Mouse (Mus musculus): ENCODE results near the gene Dazap2. TPM values are rescaled to one million over a fixed set of nuclear protein-coding genes. Genes with fewer than 3 reads are reported as not detected.
A peak's percentile ranks its signal among the peaks of the same experiment; 100 is the strongest.
"Not testable (repeated sequence)": the region's sequence is repeated elsewhere in the genome, so short reads cannot be mapped to it uniquely, and the experiment has no call there.

Gene Dazap2
- polyA plus RNA-seq, 1 experiment from 2014 or later = 155 TPM

DNA sequence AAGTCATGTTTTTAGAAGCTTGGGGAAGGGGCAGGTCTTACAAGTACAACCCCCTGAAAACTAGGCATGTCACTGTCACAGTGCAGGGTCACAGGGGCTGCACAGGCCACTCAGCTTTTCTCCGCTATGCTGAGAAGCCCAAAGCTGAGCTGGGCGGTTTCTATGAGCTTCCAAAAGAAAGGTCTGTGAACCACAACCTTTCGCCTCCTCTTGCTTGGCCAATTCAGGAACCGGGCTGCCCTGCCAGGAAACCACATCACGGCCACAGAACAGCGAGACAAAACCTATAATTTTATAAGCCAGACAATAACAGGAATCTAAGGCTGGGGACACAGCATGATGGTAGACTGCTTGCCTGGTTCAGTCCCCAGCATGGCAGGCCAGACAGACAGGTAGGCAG is 26.9 kb upstream of the Dazap2 start:
- no peak for ATAC-seq (replicated peaks)
- peaks cover 61% of the 10 kb centered on the region for H3K36me3 ChIP-seq
- no peaks in the 10 kb centered on the region for H3K27me3 ChIP-seq
- no peak overlapping the region for H3K4me2 ChIP-seq (replicated peaks)
- no peak overlapping the region for H3K9ac ChIP-seq (replicated peaks)
- no peak overlapping the region for H3K4me3 ChIP-seq
- H3K27ac ChIP-seq (replicated peaks) = no peak overlapping the region
- WGBS = 89% methylated on average over 6 of the region's 6 CpGs
- no peaks in the 10 kb centered on the region for H3K4me1 ChIP-seq
- H3K9me3 ChIP-seq = no peaks in the 10 kb centered on the region

GRCm38 (mm10) chr15:100590436-100590835 is 24.7 kb upstream of the Dazap2 start:
- ATAC-seq (replicated peaks) = no peak
- H3K4me1 ChIP-seq = no peaks in the 10 kb centered on the region
- 77% methylated on average over 8 of the region's 8 CpGs for WGBS
- no peak overlapping the region for H3K27ac ChIP-seq (replicated peaks)
- H3K4me2 ChIP-seq (replicated peaks) = no peak overlapping the region
- H3K9me3 ChIP-seq = no peaks in the 10 kb centered on the region
- no peak overlapping the region for H3K9ac ChIP-seq (replicated peaks)
- H3K4me3 ChIP-seq = no peak overlapping the region
- H3K36me3 ChIP-seq = peaks cover 56% of the 10 kb centered on the region
- H3K27me3 ChIP-seq = no peaks in the 10 kb centered on the region

DNA sequence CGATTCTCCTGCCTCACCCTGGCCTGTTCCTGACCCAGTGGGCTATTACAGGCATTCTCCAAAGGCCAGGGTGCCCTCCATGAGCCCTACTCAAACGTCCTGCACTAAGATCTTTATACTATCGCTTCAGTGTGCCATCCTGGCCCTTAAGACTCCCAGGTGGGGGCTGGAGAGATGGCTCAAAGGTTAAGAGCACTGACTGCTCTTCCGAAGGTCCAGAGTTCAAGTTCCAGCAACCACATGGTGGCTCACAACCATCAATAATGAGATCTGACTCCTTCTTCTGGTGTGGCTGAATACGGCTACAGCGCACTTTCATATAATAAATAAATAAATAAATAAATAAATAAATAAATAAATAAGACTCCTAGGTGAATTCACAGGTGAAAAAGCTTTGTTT is 22.3 kb upstream of the Dazap2 start:
- Histone ChIP-seq H3K9ac (replicated peaks) (no peak overlapping the region), H3K36me3 (peaks cover 33% of the 10 kb centered on the region), H3K4me1 (no peaks in the 10 kb centered on the region), H3K27ac (replicated peaks) (no peak overlapping the region), H3K9me3 (no peaks in the 10 kb centered on the region), H3K4me2 (replicated peaks) (no peak overlapping the region), H3K4me3 (no peak overlapping the region), H3K27me3 (no peaks in the 10 kb centered on the region)
- WGBS = 90% methylated on average over 6 of the region's 6 CpGs
- ATAC-seq (replicated peaks) = no peak

DNA sequence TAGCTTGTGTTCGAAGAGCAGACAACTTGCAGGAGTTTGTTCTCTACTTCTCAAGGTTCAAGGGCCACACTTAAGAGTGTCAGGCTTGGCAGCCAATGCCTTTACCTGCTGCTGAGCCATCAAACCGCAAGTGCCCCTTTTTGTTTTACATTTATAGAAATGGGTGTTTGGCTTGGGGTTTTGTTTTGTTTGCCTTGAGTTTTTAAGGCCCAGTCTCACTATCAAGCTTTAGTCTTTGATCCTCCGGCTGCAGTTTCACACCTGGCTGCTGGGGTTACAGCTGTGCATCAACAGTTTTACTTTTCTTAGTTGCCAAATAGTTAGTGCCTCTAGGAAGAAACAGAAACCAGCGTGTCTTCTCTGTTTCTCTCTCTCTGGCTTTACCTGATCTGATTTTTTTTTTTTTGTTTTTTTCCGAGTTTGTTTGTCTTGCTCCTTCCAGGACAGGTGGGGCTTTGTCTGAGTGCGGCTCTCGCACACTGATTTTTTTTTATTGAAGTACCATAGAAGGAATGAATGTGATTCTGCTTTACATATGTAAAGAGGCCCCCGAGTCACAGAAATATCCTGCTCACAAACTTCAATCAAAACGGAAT is 16.8 kb upstream of the Dazap2 start:
- 31% methylated on average over 9 of the region's 9 CpGs for whole genome bisulfite sequencing

GRCm38 (mm10) chr15:100598883-100599275 is 16.3 kb upstream of the Dazap2 start:
- peak overlapping the region; percentile 90 for H3K4me3 ChIP-seq
- ATAC-seq (replicated peaks) = peak; percentile 51

More for the DNA sequence above, 16.8 kb upstream of the Dazap2 start:
- Histone ChIP-seq H3K27me3 (peaks cover 3% of the 10 kb centered on the region; the same call in 1 of the 2 replicates), H3K4me2 (replicated peaks) (peak overlapping the region; percentile 88), H3K36me3 (no peaks in the 10 kb centered on the region), H3K27ac (replicated peaks) (peak overlapping the region; percentile 89; the same call in 1 of the 2 replicates), H3K4me1 (peaks cover 20% of the 10 kb centered on the region), H3K4me3 (peak overlapping the region; percentile 90), H3K9me3 (no peaks in the 10 kb centered on the region), H3K9ac (replicated peaks) (peak overlapping the region; percentile 97)
- ATAC-seq (replicated peaks) = no peak

DNA sequence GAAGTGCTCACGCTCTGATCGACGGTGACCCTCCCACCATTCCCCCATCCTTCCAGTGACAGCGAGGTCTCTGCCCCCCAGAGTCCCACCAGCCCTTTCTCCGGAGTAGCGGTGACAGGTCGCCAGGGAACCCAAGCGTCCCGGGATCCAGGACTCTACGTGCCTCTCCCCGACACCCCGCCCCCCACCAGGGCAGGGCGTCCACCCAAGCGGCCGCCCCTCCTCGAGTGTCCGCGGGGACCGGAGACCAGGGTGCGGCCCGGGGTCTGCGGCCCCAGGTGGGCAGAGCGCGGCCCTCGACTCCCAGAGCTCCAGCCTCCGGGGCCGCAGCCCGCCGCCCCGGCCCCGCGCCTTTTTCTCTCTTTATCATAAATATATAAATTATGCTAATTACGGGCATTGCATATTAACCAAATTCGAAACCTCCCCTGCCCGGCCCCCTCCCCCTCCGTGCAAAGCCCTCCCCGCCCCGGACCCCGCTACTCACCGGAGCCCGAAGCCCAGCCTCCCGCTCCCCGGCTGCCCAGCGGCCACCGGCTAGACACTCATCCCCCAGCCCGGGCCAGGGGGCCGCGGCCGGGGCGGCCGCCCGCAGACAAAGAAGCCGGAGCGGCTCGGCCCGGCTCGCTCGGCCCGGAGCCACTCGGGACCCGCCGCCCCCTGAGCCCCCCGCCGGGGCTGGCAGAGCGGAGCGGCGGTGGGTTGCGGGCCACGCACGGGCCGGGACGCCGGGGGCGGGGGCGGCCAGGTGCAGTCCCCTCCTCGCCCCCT is 15.7 kb upstream of the Dazap2 start, which contains the start of gene Pou6f1:
Gene Pou6f1, minus strand, starts transcription at position 709 of the 771 bp plus-strand sequence.
- peak; percentile 66 for ATAC-seq (replicated peaks)
- peak within 1 kb of the TSS; percentile 88 for H3K4me2 ChIP-seq (replicated peaks)
- H3K27me3 ChIP-seq = peaks cover 3% of the 10 kb centered on the region; the same call in 1 of the 2 replicates
- H3K36me3 ChIP-seq = no peaks in the 10 kb centered on the region
- H3K9ac ChIP-seq (replicated peaks) = peak within 1 kb of the TSS; percentile 97
- H3K4me1 ChIP-seq = peaks cover 23% of the 10 kb centered on the region
- no peaks in the 10 kb centered on the region for H3K9me3 ChIP-seq
- peak within 1 kb of the TSS; percentile 89 for H3K27ac ChIP-seq (replicated peaks)
- peak within 1 kb of the TSS; percentile 90 for H3K4me3 ChIP-seq
- WGBS = under 1% methylated on average over 60 of the region's 76 CpGs

More at GRCm38 (mm10) chr15:100598883-100599275, 16.3 kb upstream of the Dazap2 start:
- H3K4me1 ChIP-seq = peaks cover 20% of the 10 kb centered on the region
- 2% methylated on average over 12 of the region's 12 CpGs for WGBS
- H3K9ac ChIP-seq (replicated peaks) = peak overlapping the region; percentile 97
- peaks cover 3% of the 10 kb centered on the region; the same call in 1 of the 2 replicates for H3K27me3 ChIP-seq
- no peaks in the 10 kb centered on the region for H3K36me3 ChIP-seq
- peak overlapping the region; percentile 88 for H3K4me2 ChIP-seq (replicated peaks)
- H3K9me3 ChIP-seq = no peaks in the 10 kb centered on the region
- peak overlapping the region; percentile 89 for H3K27ac ChIP-seq (replicated peaks)

DNA sequence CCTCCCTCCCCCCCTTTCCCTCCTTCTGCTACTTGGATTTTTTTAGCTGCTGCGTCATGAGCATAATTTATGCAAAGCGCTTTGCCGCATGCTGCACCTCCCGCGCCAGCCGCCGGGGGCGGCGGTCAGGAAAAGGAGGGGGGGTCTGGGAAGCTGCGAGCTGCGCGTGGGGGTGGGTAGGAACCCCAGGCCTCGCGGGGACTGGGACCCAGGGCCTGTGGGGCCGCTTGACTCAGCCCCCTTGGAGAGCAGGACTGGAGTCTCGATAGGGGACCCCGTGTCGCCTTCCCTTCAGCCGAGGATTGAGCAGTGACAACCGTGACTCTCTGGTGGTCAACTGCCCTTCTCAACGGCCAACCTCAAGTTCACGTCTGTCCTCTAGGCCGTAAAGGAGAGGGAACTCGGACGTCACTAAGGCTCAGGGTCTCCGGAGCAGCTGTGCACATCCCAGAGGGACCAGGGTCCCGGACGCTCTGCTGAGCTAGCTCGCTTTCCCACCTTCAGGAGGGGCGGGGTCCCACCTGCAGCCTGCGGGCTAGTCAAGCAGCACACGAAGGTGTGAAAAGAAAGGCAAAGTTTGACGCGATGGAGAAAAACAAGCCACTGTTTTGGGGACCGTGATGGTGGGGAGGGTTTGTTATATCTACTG is 15.0 kb upstream of the Dazap2 start:
- H3K36me3 ChIP-seq = no peaks in the 10 kb centered on the region
- peak; percentile 73 for ATAC-seq (replicated peaks)
- H3K4me2 ChIP-seq (replicated peaks) = peak overlapping the region; percentile 88
- H3K27me3 ChIP-seq = peaks cover 3% of the 10 kb centered on the region; the same call in 1 of the 2 replicates
- no peaks in the 10 kb centered on the region for H3K9me3 ChIP-seq
- H3K9ac ChIP-seq (replicated peaks) = peak overlapping the region; percentile 97
- H3K27ac ChIP-seq (replicated peaks) = peak overlapping the region; percentile 89
- 1% methylated on average over 31 of the region's 35 CpGs for WGBS
- peaks cover 30% of the 10 kb centered on the region for H3K4me1 ChIP-seq
- H3K4me3 ChIP-seq = peak overlapping the region; percentile 90

DNA sequence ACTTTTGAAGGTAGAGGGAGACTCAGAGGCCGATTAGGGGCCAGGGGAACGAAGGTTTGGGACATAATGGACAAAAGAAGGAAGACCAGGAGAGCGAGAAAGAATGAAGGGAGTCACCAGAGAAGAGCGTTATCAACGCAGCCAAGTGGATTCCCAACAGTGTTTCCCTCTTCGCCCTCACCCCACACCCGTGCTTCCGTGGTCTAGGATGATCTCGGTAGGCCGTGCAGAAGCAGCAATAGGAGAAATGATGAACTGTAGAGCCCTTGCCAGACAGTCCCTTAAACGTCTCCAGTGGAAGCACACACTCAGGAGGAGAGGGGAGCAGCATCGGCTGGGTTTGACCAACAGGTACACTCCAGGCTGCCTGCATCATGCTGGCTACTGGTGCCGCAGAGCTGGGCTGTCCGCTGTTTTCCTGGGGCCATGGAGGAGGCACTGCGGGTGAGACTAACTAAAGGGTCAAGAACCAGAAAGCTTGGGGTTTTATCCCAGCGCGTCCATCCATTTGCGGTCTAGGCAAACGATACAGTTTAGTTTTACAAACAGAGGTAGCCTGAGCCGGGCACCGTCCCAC is 14.4 kb upstream of the Dazap2 start:
- H3K9ac ChIP-seq (replicated peaks) = no peak overlapping the region
- no peak for ATAC-seq (replicated peaks)
- H3K36me3 ChIP-seq = no peaks in the 10 kb centered on the region
- peak overlapping the region; percentile 90 for H3K4me3 ChIP-seq
- 20% methylated on average over 21 of the region's 21 CpGs for WGBS
- H3K4me1 ChIP-seq = peaks cover 35% of the 10 kb centered on the region
- H3K9me3 ChIP-seq = no peaks in the 10 kb centered on the region
- H3K27ac ChIP-seq (replicated peaks) = no peak overlapping the region
- peaks cover 3% of the 10 kb centered on the region; the same call in 1 of the 2 replicates for H3K27me3 ChIP-seq
- peak overlapping the region; percentile 88 for H3K4me2 ChIP-seq (replicated peaks)

GRCm38 (mm10) chr15:100601669-100602068 is 13.5 kb upstream of the Dazap2 start:
- Histone ChIP-seq H3K9me3 (no peaks in the 10 kb centered on the region), H3K4me1 (peaks cover 35% of the 10 kb centered on the region), H3K9ac (replicated peaks) (no peak overlapping the region), H3K4me3 (no peak overlapping the region), H3K4me2 (replicated peaks) (no peak overlapping the region), H3K36me3 (no peaks in the 10 kb centered on the region), H3K27ac (replicated peaks) (no peak overlapping the region), H3K27me3 (peaks cover 3% of the 10 kb centered on the region; the same call in 1 of the 2 replicates)
- no peak for ATAC-seq (replicated peaks)
- WGBS = 45% methylated on average over 3 of the region's 3 CpGs

DNA sequence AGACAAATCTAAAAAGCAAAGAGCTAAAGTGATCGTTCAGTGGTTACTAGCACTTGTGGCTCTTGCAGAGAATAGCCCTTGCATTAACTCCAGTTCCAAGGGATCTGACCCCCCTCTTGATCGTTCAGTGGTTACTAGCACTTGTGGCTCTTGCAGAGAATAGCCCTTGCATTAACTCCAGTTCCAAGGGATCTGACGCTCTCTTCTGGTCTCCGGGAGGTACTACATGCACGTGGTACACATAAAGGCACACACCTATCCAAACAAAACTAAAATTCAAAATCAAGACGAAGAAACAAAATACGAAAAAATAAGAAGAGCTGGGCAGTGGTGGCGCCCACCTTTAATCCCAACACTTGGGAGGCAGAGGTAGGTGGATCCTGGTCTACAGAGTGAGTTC is 8.5 kb upstream of the Dazap2 start:
- ATAC-seq (replicated peaks) = not testable (repeated sequence)
- 88% methylated on average over 8 of the region's 8 CpGs for WGBS

GRCm38 (mm10) chr15:100611951-100612350 is 3.2 kb upstream of the Dazap2 start:
- no peak overlapping the region for H3K4me3 ChIP-seq
- no peaks in the 10 kb centered on the region for H3K36me3 ChIP-seq
- no peaks in the 10 kb centered on the region for H3K9me3 ChIP-seq
- no peak overlapping the region for H3K9ac ChIP-seq (replicated peaks)
- no peak overlapping the region for H3K4me2 ChIP-seq (replicated peaks)
- peaks cover 22% of the 10 kb centered on the region for H3K4me1 ChIP-seq
- ATAC-seq (replicated peaks) = no peak
- WGBS = 88% methylated on average over 7 of the region's 7 CpGs
- H3K27ac ChIP-seq (replicated peaks) = no peak overlapping the region
- H3K27me3 ChIP-seq = no peaks in the 10 kb centered on the region

More for the DNA sequence above, 8.5 kb upstream of the Dazap2 start:
- not testable (repeated sequence) for H3K9me3 ChIP-seq; H3K27me3 ChIP-seq; H3K36me3 ChIP-seq; H3K4me2 ChIP-seq (replicated peaks); H3K4me3 ChIP-seq; H3K27ac ChIP-seq (replicated peaks); H3K9ac ChIP-seq (replicated peaks)
- H3K4me1 ChIP-seq = peaks cover 15% of the 10 kb centered on the region
